Comparison of ENCODE assay signal across 9 mouse cellular contexts in genomic region chr14:33185068-33185800, GRCm38 (mm10). TPM values are rescaled to one million over a fixed set of nuclear protein-coding genes. Genes with fewer than 3 reads are reported as not detected.
DNase-seq lines count a peak whose midpoint lies in the region; ATAC-seq and TF ChIP-seq lines count a peak whose summit lies in the region.
"Had no signal": no experiment of that assay in that cellular context is flagged by ENCODE, and none has a peak within 500 bp of the region (broad histone marks: within the 10 kb centered on the region; RNA-seq: fewer than 3 reads in every experiment).

Gene Wdfy4, minus strand, starts transcription at chr14:33185508.

- DNase-seq in adrenal gland, adult (ENCODE audit: inconsistent age in 2 of 2, low spot score in 1 of 2), result peak; percentile 18 to 36
- DNase-seq in adrenal gland, postnatal 14 days, result no peak
- peak; percentile 94 for DNase-seq in A20 (ENCODE audit: low read depth, low spot score)
- DNase-seq in forebrain, embryonic 14.5 days (ENCODE audit: low spot score), result no peak
- no peak for DNase-seq in stomach, postnatal 0 days (ENCODE audit: low spot score)
- DNase-seq: lung, embryonic 14.5 days had no signal

- WGBS in hindbrain, embryonic 16.5 days, result 87% methylated on average over 11 of the region's 11 CpGs
- 89% methylated on average over 11 of the region's 11 CpGs for WGBS in forebrain, embryonic 14.5 days
- WGBS in stomach, postnatal 0 days, result 86% methylated on average over 11 of the region's 11 CpGs

- no peaks in the 10 kb centered on the region for H3K4me1 ChIP-seq in hindbrain, embryonic 16.5 days (ENCODE audit: control insufficient read depth, insufficient read depth, low read depth, low read length)
- H3K4me1 ChIP-seq in forebrain, embryonic 14.5 days (ENCODE audit: control insufficient read depth, insufficient read depth, low read length), result no peaks in the 10 kb centered on the region
- H3K4me1 ChIP-seq in stomach, postnatal 0 days (replicated peaks; ENCODE audit: control insufficient read depth, insufficient read depth), result no peaks in the 10 kb centered on the region

- no peaks in the 10 kb centered on the region for H3K9me3 ChIP-seq in hindbrain, embryonic 16.5 days (ENCODE audit: control insufficient read depth, low read length)
- H3K9me3 ChIP-seq in forebrain, embryonic 14.5 days (replicated peaks; ENCODE audit: control insufficient read depth, low read length), result no peaks in the 10 kb centered on the region
- no peaks in the 10 kb centered on the region for H3K9me3 ChIP-seq in stomach, postnatal 0 days (ENCODE audit: control insufficient read depth, low read length)

- no peaks in the 10 kb centered on the region for H3K36me3 ChIP-seq in hindbrain, embryonic 16.5 days (ENCODE audit: control insufficient read depth, insufficient read depth, low read length)
- H3K36me3 ChIP-seq in forebrain, embryonic 14.5 days (ENCODE audit: control insufficient read depth, insufficient read depth, low read length), result no peaks in the 10 kb centered on the region
- no peaks in the 10 kb centered on the region for H3K36me3 ChIP-seq in stomach, postnatal 0 days (ENCODE audit: control insufficient read depth, insufficient read depth, low read length)

- ATAC-seq in hematopoietic stem cell, adult 5-6 weeks (replicated peaks in 1 of 2; ENCODE audit: insufficient read depth in 1 of 2, low FRiP score in 2 of 2, low TSS enrichment in 1 of 2, low read depth in 1 of 2, poor library complexity in 2 of 2, severe bottlenecking in 2 of 2), result peak; percentile 96 to 97
- ATAC-seq in megakaryocyte progenitor cell, adult 5-6 weeks (replicated peaks; ENCODE audit: poor library complexity), result peak; percentile 95
- ATAC-seq in hindbrain, embryonic 16.5 days, result no peak
- ATAC-seq in forebrain, embryonic 14.5 days, result no peak
- ATAC-seq in stomach, postnatal 0 days (ENCODE audit: low FRiP score, low TSS enrichment), result no peak

- no peak within 1 kb of the TSS for H3K27ac ChIP-seq in hindbrain, embryonic 16.5 days (ENCODE audit: low read depth, low read length)
- no peak within 1 kb of the TSS for H3K27ac ChIP-seq in forebrain, embryonic 14.5 days (ENCODE audit: low read depth, low read length)
- no peak within 1 kb of the TSS for H3K27ac ChIP-seq in stomach, postnatal 0 days (replicated peaks)

- no peak within 1 kb of the TSS for H3K9ac ChIP-seq in hindbrain, embryonic 16.5 days (ENCODE audit: low read depth, low read length)
- H3K9ac ChIP-seq in forebrain, embryonic 14.5 days (ENCODE audit: low read length), result no peak within 1 kb of the TSS
- H3K9ac ChIP-seq in stomach, postnatal 0 days (ENCODE audit: low read length), result no peak within 1 kb of the TSS
- H3K9ac ChIP-seq: lung, embryonic 14.5 days had no signal

- TF ChIP-seq EP300 in stomach, postnatal 0 days (optimal IDR thresholded peaks at IDR 0.05), result no peak

- H3K27me3 ChIP-seq in hindbrain, embryonic 16.5 days (replicated peaks; ENCODE audit: control insufficient read depth, insufficient read depth, low read length), result no peaks in the 10 kb centered on the region
- no peaks in the 10 kb centered on the region for H3K27me3 ChIP-seq in forebrain, embryonic 14.5 days (replicated peaks; ENCODE audit: control insufficient read depth, insufficient read depth, low read length)
- H3K27me3 ChIP-seq in stomach, postnatal 0 days (ENCODE audit: control insufficient read depth, insufficient read depth, low read length), result no peaks in the 10 kb centered on the region

- no peak within 1 kb of the TSS for H3K4me3 ChIP-seq in hindbrain, embryonic 16.5 days (ENCODE audit: low read length)
- no peak within 1 kb of the TSS for H3K4me3 ChIP-seq in forebrain, embryonic 14.5 days (ENCODE audit: low read depth, low read length)
- H3K4me3 ChIP-seq in stomach, postnatal 0 days (ENCODE audit: low read depth, low read length), result no peak within 1 kb of the TSS

- no peak for TF ChIP-seq CTCF in stomach, postnatal 0 days (IDR thresholded peaks at IDR 0.05; ENCODE audit: low read depth)

- no peak within 1 kb of the TSS for H3K4me2 ChIP-seq in hindbrain, embryonic 16.5 days (ENCODE audit: low read length)
- no peak within 1 kb of the TSS for H3K4me2 ChIP-seq in forebrain, embryonic 14.5 days (ENCODE audit: low read length)
- no peak within 1 kb of the TSS for H3K4me2 ChIP-seq in stomach, postnatal 0 days (replicated peaks; ENCODE audit: low read depth)
- H3K4me2 ChIP-seq: lung, embryonic 14.5 days had no signal

RNA-seq across cellular contexts. Expression of gene Wdfy4, which starts in this region (rescaled TPM):
- 2.6 and 12.9 TPM in 2 replicates for total RNA-seq in adrenal gland, postnatal 14 days (2021)
- 58.7 and 94.4 TPM in 2 replicates for total RNA-seq in hematopoietic stem cell, adult 5-6 weeks (2017)
- total RNA-seq in megakaryocyte progenitor cell, adult 5-6 weeks (2015), result 32.7 and 38.3 TPM in 2 replicates
- 42.8 and 51.9 TPM in 2 replicates for total RNA-seq in megakaryocyte progenitor cell, adult 5-6 weeks (2017)
- 0.15 and 0.22 TPM in 2 replicates for polyA plus RNA-seq in hindbrain, embryonic 16.5 days (2015; fragmentation: Nextera tagmentation; extraction: Ambion mirVana)
- polyA plus RNA-seq in forebrain, embryonic 14.5 days (2014; fragmentation: Nextera tagmentation; extraction: Ambion mirVana), result 0.09 and 0.11 TPM in 2 replicates
- 0.13 and 0.25 TPM in 2 replicates for polyA plus RNA-seq in stomach, postnatal 0 days (2015; fragmentation: Nextera tagmentation; extraction: Ambion mirVana)

Comparison
In these comparisons a context has a peak if more than half of its experiments do, and no peak if none do; other contexts are left out.
1. DNase-seq: peak in adrenal gland, adult (2 of 2) and A20 (single experiment); none in adrenal gland, postnatal 14 days (single experiment), forebrain, embryonic 14.5 days (single experiment) and stomach, postnatal 0 days (single experiment).
2. ATAC-seq: peak in hematopoietic stem cell, adult 5-6 weeks (2 of 2) and megakaryocyte progenitor cell, adult 5-6 weeks (single experiment); none in hindbrain, embryonic 16.5 days (single experiment), forebrain, embryonic 14.5 days (single experiment) and stomach, postnatal 0 days (single experiment).